Mouse (Mus musculus) neural tube, embryonic 12.5 days (tissue): ENCODE data around the gene Pdzrn3. TPM values are rescaled to one million over a fixed set of nuclear protein-coding genes. Genes with fewer than 3 reads are reported as not detected.

Source experiments
- ATAC-seq: fragments of 200-750 bp; cut with Nextera tagmentation; 2 replicates; pipeline ENCODE4 v1.8.0; 2017; ENCODE audit warnings: low read depth, mild to moderate bottlenecking, moderate TSS enrichment, moderate library complexity; ENCODE audit not compliant: low FRiP score
- H3K27ac ChIP-seq: fragments of 300-500 bp; sonication (generic); 2 replicates; pipeline ENCODE4 v1.5.1; 2016
- H3K27me3 ChIP-seq: fragments of 300-500 bp; sonication (generic); replicated peaks from 2 replicates; pipeline ENCODE4 v1.6.1; 2016; ENCODE audit warnings: mild to moderate bottlenecking
- H3K36me3 ChIP-seq: fragments of 300-500 bp; sonication (generic); 2 replicates; pipeline ENCODE4 v1.6.1; 2016; ENCODE audit warnings: mild to moderate bottlenecking
- H3K4me1 ChIP-seq: fragments of 300-500 bp; sonication (generic); 2 replicates; pipeline ENCODE4 v1.6.1; 2016
- H3K4me2 ChIP-seq: fragments of 300-500 bp; sonication (generic); replicated peaks from 2 replicates; pipeline ENCODE4 v1.6.1; 2016; ENCODE audit warnings: mild to moderate bottlenecking
- H3K4me3 ChIP-seq: fragments of 300-500 bp; sonication (generic); 2 replicates; pipeline ENCODE4 v1.5.1; 2016
- H3K9ac ChIP-seq: fragments of 300-500 bp; sonication (generic); 2 replicates; pipeline ENCODE4 v1.6.1; 2016; ENCODE audit warnings: mild to moderate bottlenecking
- H3K9me3 ChIP-seq: fragments of 300-500 bp; sonication (generic); 2 replicates; pipeline ENCODE4 v1.6.1; 2016; ENCODE audit warnings: mild to moderate bottlenecking
- WGBS: fragments of 180-500 bp; shearing (Covaris S2); methylation state at CpG from one replicate; pipeline ENCODE4 v1.1.7; 2016; 5-methylcytosine and 5-hydroxymethylcytosine counted together
- polyA plus RNA-seq: library from polyadenylated mRNA; unstranded; fragments of >200 nt; fragmentation: Nextera tagmentation; extraction: Ambion mirVana; gene quantifications from 2 replicates; pipeline ENCODE4 v1.2.1, GENCODE M21; 2016

Gene Pdzrn3
- polyA plus RNA-seq, 1 experiment from 2014 or later, result 25.4 TPM

- Histone ChIP-seq H3K9me3 (no peaks in the 10 kb centered on the region), H3K4me3 (no peak overlapping the region), H3K4me1 (peaks cover 20% of the 10 kb centered on the region), H3K27me3 (no peaks in the 10 kb centered on the region), H3K9ac (no peak overlapping the region), H3K4me2 (no peak overlapping the region), H3K36me3 (no peaks in the 10 kb centered on the region), H3K27ac (no peak overlapping the region)
- ATAC-seq, result no peak
- WGBS, result 17% methylated on average over 9 of the region's 9 CpGs
These were observed 96.9 kb downstream of the Pdzrn3 start for GRCm38 (mm10) chr6:101280811-101281218.

- H3K27me3 ChIP-seq, result no peaks in the 10 kb centered on the region
- no peaks in the 10 kb centered on the region for H3K36me3 ChIP-seq
- WGBS, result 82% methylated on average over 13 of the region's 13 CpGs
- H3K9ac ChIP-seq, result no peak overlapping the region
- no peak overlapping the region for H3K27ac ChIP-seq
- ATAC-seq, result no peak
- no peak overlapping the region for H3K4me2 ChIP-seq
- no peak overlapping the region for H3K4me3 ChIP-seq
- peaks cover 10% of the 10 kb centered on the region for H3K4me1 ChIP-seq
- no peaks in the 10 kb centered on the region for H3K9me3 ChIP-seq
These were observed 99.3 kb downstream of the Pdzrn3 start for GRCm38 (mm10) chr6:101278286-101278932.

GRCm38 (mm10) chr6:101276261-101276660 is 101.4 kb downstream of the Pdzrn3 start:
- WGBS, result 88% methylated on average over 8 of the region's 8 CpGs

GRCm38 (mm10) chr6:101275806-101276205 is 101.9 kb downstream of the Pdzrn3 start:
- Histone ChIP-seq H3K27me3 (no peaks in the 10 kb centered on the region), H3K9me3 (no peaks in the 10 kb centered on the region), H3K36me3 (no peaks in the 10 kb centered on the region), H3K4me2 (no peak overlapping the region), H3K27ac (no peak overlapping the region), H3K9ac (no peak overlapping the region), H3K4me3 (no peak overlapping the region), H3K4me1 (0 out of 2 replicates have a peak, but pooled peaks cover 3% of the 10 kb centered on the region)
- WGBS, result 90% methylated on average over 3 of the region's 3 CpGs
- ATAC-seq, result no peak

More at GRCm38 (mm10) chr6:101276261-101276660, 101.4 kb downstream of the Pdzrn3 start:
- Histone ChIP-seq H3K4me1 (0 out of 2 replicates have a peak, but pooled peaks cover 7% of the 10 kb centered on the region), H3K4me2 (no peak overlapping the region), H3K27ac (no peak overlapping the region), H3K36me3 (no peaks in the 10 kb centered on the region), H3K27me3 (no peaks in the 10 kb centered on the region), H3K9ac (no peak overlapping the region), H3K9me3 (no peaks in the 10 kb centered on the region), H3K4me3 (no peak overlapping the region)
- ATAC-seq, result no peak

GRCm38 (mm10) chr6:101274846-101275245 is 102.9 kb downstream of the Pdzrn3 start:
- H3K36me3 ChIP-seq, result no peaks in the 10 kb centered on the region
- 88% methylated on average over 2 of the region's 2 CpGs for WGBS
- H3K9ac ChIP-seq, result no peak overlapping the region
- H3K4me1 ChIP-seq, result peaks cover 6% of the 10 kb centered on the region; the same call in 1 of the 2 replicates
- H3K9me3 ChIP-seq, result no peaks in the 10 kb centered on the region
- no peak overlapping the region for H3K4me2 ChIP-seq
- H3K27me3 ChIP-seq, result no peaks in the 10 kb centered on the region
- H3K4me3 ChIP-seq, result no peak overlapping the region
- no peak overlapping the region for H3K27ac ChIP-seq
- no peak for ATAC-seq

DNA sequence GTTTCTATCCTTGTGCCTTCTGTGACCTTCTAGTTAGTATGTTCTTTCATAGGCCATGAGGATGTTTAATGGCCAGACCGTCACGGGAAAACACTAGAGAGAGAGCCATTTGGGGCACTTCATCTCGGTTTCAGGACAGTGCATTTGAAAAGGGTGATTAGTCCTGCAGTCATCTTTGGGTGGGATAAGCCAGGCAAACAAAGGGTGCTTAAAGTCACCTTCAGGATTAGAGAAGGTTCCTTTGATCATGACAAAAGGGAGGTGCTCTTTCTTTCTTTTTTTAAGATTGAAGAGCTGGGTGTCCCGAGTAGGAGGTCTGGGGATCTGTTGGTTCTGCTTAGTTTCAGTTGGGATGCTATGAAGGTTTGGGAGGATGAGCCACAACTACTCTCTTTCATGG is 105.4 kb downstream of the Pdzrn3 start:
- H3K36me3 ChIP-seq, result no peaks in the 10 kb centered on the region
- peaks cover 22% of the 10 kb centered on the region for H3K4me1 ChIP-seq
- H3K4me2 ChIP-seq, result no peak overlapping the region
- no peak overlapping the region for H3K9ac ChIP-seq
- H3K27ac ChIP-seq, result no peak overlapping the region
- H3K9me3 ChIP-seq, result no peaks in the 10 kb centered on the region
- no peaks in the 10 kb centered on the region for H3K27me3 ChIP-seq
- WGBS, result 8% methylated on average over 4 of the region's 4 CpGs
- H3K4me3 ChIP-seq, result no peak overlapping the region
- ATAC-seq, result no peak

DNA sequence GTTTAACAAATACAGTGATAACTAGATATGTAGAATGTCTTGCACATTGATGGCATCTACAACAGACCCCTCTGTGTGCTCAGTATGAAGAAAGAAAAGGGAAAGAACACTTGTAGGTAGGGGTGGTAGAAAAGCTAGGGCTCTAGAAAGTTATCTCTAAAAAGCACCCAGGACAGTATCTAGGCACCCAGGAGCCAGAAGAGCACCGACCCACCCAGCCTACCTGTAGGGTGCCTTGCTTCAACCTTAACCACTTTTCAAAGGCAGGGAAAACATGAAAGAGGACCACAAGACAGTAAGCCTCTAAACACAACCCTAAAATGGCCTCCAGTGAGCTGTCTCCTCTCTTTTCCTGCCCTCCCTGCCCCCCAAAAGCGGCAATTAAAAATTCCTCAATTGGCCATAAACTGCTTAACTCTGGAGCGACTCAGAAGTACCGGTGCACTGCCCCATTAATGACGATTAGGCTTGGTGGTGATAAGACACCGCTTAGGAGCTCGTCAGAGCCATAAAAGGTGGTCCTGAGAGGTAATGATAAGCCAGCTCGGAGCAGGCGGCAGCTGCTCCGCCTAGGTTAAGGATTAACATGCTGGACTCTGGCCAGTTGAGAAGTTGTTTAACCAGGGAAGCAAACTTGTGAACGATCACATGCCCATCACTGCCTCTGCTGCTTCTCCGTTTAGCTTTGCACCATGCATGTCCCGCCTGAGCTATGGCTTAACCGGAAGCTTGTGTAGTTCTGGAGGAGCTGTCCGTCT is 106.1 kb downstream of the Pdzrn3 start:
- ATAC-seq, result no peak
- Histone ChIP-seq H3K27me3 (no peaks in the 10 kb centered on the region), H3K27ac (no peak overlapping the region), H3K9ac (no peak overlapping the region), H3K36me3 (no peaks in the 10 kb centered on the region), H3K4me2 (no peak overlapping the region), H3K9me3 (no peaks in the 10 kb centered on the region), H3K4me1 (peaks cover 22% of the 10 kb centered on the region), H3K4me3 (no peak overlapping the region)
- whole genome bisulfite sequencing, result 19% methylated on average over 15 of the region's 15 CpGs

DNA sequence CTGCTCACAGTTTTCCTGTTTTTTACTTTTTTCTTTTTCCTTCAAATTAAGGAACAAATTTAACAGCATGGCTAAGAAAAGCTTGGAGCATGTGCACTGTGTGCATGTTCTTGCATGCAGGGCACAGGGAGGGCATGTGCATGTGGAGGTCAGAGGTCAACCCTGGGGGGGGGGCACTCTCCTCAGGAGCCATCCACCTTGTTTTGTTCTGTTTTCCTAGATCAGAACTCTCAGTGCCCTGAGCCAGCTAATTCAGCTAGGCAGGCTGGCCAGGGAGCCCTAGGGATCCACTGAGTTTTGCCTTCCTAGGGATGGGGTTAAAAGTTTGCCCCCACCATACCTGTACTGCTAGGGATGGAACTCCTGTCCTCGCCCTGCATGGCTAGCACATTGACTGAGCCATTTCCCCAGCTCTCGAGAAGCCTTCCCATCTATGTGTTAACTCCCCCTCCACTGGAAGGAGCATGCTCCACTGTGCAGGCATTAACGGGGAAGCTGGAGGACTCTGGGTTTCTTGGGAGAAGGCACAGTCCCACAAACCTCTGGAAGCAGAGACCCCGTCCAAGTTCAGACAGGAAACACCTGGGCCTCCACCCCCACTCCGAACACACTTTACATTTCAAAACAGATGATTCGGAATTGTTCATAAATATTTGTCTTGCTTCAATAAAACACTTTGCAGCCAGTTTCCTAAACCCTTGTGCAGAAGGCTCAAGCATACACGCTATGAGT is 107.4 kb downstream of the Pdzrn3 start:
- H3K27me3 ChIP-seq, result no peaks in the 10 kb centered on the region
- H3K9ac ChIP-seq, result no peak overlapping the region
- peaks cover 23% of the 10 kb centered on the region for H3K4me1 ChIP-seq
- WGBS, result 49% methylated on average over 7 of the region's 7 CpGs
- no peak overlapping the region for H3K4me2 ChIP-seq
- no peak overlapping the region for H3K27ac ChIP-seq
- no peak overlapping the region for H3K4me3 ChIP-seq
- no peak for ATAC-seq
- no peaks in the 10 kb centered on the region for H3K36me3 ChIP-seq
- H3K9me3 ChIP-seq, result no peaks in the 10 kb centered on the region

DNA sequence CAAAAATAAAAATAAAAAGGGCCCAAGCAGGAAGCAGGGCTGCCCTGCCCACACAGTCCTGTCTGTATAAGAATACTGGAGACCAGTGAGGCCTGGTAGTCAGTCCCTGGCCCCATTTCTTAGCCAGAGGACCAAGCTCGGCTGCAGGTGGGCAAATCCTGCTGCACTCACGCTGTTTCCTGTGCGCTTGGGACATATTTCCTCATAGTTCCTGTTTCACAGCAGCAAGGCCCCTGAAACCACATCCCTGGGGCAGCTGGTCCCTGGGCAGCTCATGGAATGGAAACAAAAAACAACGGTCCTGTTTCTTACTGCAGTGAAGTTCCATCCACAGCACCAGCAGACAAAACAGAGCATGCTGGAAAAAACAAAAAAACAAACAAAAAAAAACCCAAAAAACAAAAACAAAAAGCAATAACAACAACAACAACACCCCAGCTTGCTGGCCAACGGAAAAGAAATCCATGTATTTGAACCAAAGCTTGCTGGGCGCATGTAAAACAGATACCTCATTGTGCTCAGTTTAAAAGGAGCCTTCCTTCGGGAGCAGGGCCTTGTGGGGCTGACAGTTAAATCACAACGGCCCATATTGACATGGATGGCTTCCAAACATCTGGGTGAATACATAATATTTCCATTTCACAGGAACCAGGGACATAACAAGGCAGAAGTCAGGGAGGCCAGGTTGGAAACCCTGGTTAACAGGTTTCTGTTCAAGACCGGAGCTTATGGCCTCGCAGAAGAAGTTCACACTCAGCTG is 108.2 kb downstream of the Pdzrn3 start:
- H3K4me1 ChIP-seq, result peaks cover 29% of the 10 kb centered on the region
- 40% methylated on average over 10 of the region's 10 CpGs for WGBS
- ATAC-seq, result no peak
- no peak overlapping the region for H3K4me2 ChIP-seq
- no peak overlapping the region for H3K27ac ChIP-seq
- no peaks in the 10 kb centered on the region for H3K9me3 ChIP-seq
- H3K4me3 ChIP-seq, result no peak overlapping the region
- H3K9ac ChIP-seq, result no peak overlapping the region
- no peaks in the 10 kb centered on the region for H3K36me3 ChIP-seq
- H3K27me3 ChIP-seq, result no peaks in the 10 kb centered on the region

DNA sequence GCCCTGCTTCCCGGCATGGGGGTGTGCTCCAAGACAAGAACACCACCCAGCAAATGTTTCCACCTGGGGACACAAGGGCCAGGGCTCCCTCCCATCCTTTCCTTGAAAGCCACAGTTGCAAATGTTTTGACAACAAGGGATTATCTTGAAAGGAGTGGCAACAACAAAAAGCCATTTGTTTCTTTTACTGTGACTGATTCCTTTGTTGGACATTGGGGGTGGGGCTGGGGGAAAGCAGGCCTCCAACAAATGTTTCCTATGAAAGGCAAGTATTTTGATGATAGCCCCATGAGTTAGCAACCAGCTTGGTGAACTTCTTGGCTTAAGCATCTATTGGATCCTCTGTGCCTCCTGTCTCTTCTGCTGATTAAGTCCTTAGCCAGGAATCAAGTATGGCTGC is 109.4 kb downstream of the Pdzrn3 start:
- H3K4me2 ChIP-seq, result no peak overlapping the region
- no peak overlapping the region for H3K27ac ChIP-seq
- no peaks in the 10 kb centered on the region for H3K36me3 ChIP-seq
- ATAC-seq, result no peak
- peaks cover 36% of the 10 kb centered on the region for H3K4me1 ChIP-seq
- no peak overlapping the region for H3K9ac ChIP-seq
- no peaks in the 10 kb centered on the region for H3K27me3 ChIP-seq
- no peak overlapping the region for H3K4me3 ChIP-seq
- no peaks in the 10 kb centered on the region for H3K9me3 ChIP-seq
- 9% methylated on average over 1 of the region's 1 CpGs for WGBS

DNA sequence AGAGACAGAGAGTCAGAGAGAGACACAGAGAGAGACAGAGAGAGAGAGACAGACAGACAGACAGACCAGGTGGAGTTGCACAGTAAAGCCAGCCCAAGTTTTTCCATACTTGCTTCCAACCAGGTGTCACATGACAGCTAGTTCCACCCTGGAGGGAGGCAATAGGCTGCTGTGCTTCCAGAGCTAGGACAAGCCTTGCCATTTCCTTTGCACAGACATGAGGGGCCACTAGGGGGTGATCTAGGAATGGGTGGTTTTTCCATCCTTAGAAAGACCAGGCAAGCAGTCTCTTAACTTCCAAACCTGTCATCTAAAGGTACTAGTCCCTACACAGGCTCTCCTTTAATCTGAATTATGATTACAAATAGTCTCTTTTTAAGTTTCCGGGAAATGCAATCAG is 110.9 kb downstream of the Pdzrn3 start:
- 32% methylated on average over 1 of the region's 1 CpGs for WGBS
- Histone ChIP-seq H3K4me1 (peaks cover 48% of the 10 kb centered on the region), H3K36me3 (no peaks in the 10 kb centered on the region), H3K27me3 (no peaks in the 10 kb centered on the region), H3K9ac (no peak overlapping the region), H3K4me2 (no peak overlapping the region), H3K27ac (no peak overlapping the region), H3K4me3 (no peak overlapping the region), H3K9me3 (no peaks in the 10 kb centered on the region)
- ATAC-seq, result no peak

GRCm38 (mm10) chr6:101263544-101263943 is 114.2 kb downstream of the Pdzrn3 start:
- Histone ChIP-seq H3K27ac (no peak overlapping the region), H3K4me3 (no peak overlapping the region), H3K27me3 (no peaks in the 10 kb centered on the region), H3K9me3 (no peaks in the 10 kb centered on the region), H3K9ac (no peak overlapping the region), H3K4me2 (no peak overlapping the region), H3K36me3 (no peaks in the 10 kb centered on the region), H3K4me1 (peaks cover 34% of the 10 kb centered on the region)
- peak; percentile 58 for ATAC-seq
- WGBS, result 2% methylated on average over 4 of the region's 4 CpGs
